In genomic region chr15:72382521-72382920, GRCm38 (mm10) we compare ENCODE assay signal across 20 mouse cellular contexts.
DNase-seq lines count a peak whose midpoint lies in the region; ATAC-seq lines count a peak whose summit lies in the region.
"Had no signal": no experiment of that assay in that cellular context is flagged by ENCODE, and none has a peak within 500 bp of the region (broad histone marks: within the 10 kb centered on the region; RNA-seq: fewer than 3 reads in every experiment).

No protein-coding gene starts in this region.

- H3K4me1 ChIP-seq in midbrain, embryonic 14.5 days (ENCODE audit: control insufficient read depth, insufficient read depth, low read length), result no peaks in the 10 kb centered on the region
- no peaks in the 10 kb centered on the region for H3K4me1 ChIP-seq in midbrain, embryonic 11.5 days (ENCODE audit: control insufficient read depth, insufficient read depth, low read length)
- no peaks in the 10 kb centered on the region for H3K4me1 ChIP-seq in forebrain, embryonic 12.5 days
- peaks cover 3% of the 10 kb centered on the region; the same call in 1 of the 2 replicates for H3K4me1 ChIP-seq in hindbrain, embryonic 14.5 days (replicated peaks; ENCODE audit: control insufficient read depth, insufficient read depth, low read length)
- no peaks in the 10 kb centered on the region for H3K4me1 ChIP-seq in neural tube, embryonic 14.5 days (ENCODE audit: control insufficient read depth, insufficient read depth, low read length)
- H3K4me1 ChIP-seq in heart, embryonic 12.5 days (replicated peaks), result no peaks in the 10 kb centered on the region
- H3K4me1 ChIP-seq: heart, embryonic 13.5 days; limb, embryonic 10.5 days; neural tube, embryonic 12.5 days; stomach, embryonic 15.5 days had no signal

- H3K27ac ChIP-seq in midbrain, embryonic 14.5 days (replicated peaks; ENCODE audit: low read depth, low read length), result 0 out of 2 replicates have a peak overlapping the region, but pooled peaks have one; percentile 14
- no peak overlapping the region for H3K27ac ChIP-seq in midbrain, embryonic 11.5 days (ENCODE audit: low read depth, low read length)
- peak overlapping the region; percentile 75 for H3K27ac ChIP-seq in forebrain, embryonic 12.5 days
- peak overlapping the region; percentile 69 for H3K27ac ChIP-seq in hindbrain, embryonic 14.5 days
- H3K27ac ChIP-seq in neural tube, embryonic 14.5 days (ENCODE audit: low read depth, low read length), result no peak overlapping the region
- H3K27ac ChIP-seq in heart, embryonic 12.5 days (ENCODE audit: poor library complexity, severe bottlenecking), result no peak overlapping the region
- H3K27ac ChIP-seq: gastrocnemius, adult 2 months; heart, embryonic 13.5 days; limb, embryonic 10.5 days; neural tube, embryonic 12.5 days; stomach, embryonic 15.5 days had no signal

- no peak overlapping the region for H3K4me3 ChIP-seq in midbrain, embryonic 14.5 days (replicated peaks; ENCODE audit: low read depth, low read length)
- H3K4me3 ChIP-seq in midbrain, embryonic 11.5 days (ENCODE audit: low read depth, low read length), result no peak overlapping the region
- H3K4me3 ChIP-seq in forebrain, embryonic 12.5 days (replicated peaks), result no peak overlapping the region
- H3K4me3 ChIP-seq in hindbrain, embryonic 14.5 days (replicated peaks; ENCODE audit: low read length), result no peak overlapping the region
- no peak overlapping the region for H3K4me3 ChIP-seq in neural tube, embryonic 14.5 days (ENCODE audit: low read depth, low read length)
- H3K4me3 ChIP-seq in heart, embryonic 12.5 days, result no peak overlapping the region
- H3K4me3 ChIP-seq: gastrocnemius, adult 2 months; heart, embryonic 13.5 days; limb, embryonic 10.5 days; neural tube, embryonic 12.5 days; stomach, embryonic 15.5 days had no signal

- ATAC-seq in midbrain, embryonic 14.5 days (ENCODE audit: low FRiP score, low TSS enrichment), result peak; percentile 34
- no peak for ATAC-seq in midbrain, embryonic 11.5 days (ENCODE audit: low FRiP score)
- peak; percentile 62; the same call in 1 of the 2 replicates for ATAC-seq in forebrain, embryonic 12.5 days (ENCODE audit: low FRiP score)
- no peak; the same call in 1 of the 2 replicates for ATAC-seq in hindbrain, embryonic 14.5 days (ENCODE audit: low FRiP score)
- ATAC-seq in neural tube, embryonic 14.5 days (ENCODE audit: low read depth), result peak; percentile 63; the same call in 1 of the 2 replicates
- ATAC-seq in heart, embryonic 12.5 days (ENCODE audit: insufficient number of reproducible peaks, low FRiP score), result no peak

- no peaks in the 10 kb centered on the region for H3K27me3 ChIP-seq in midbrain, embryonic 14.5 days (ENCODE audit: control insufficient read depth, insufficient read depth, low read length)
- no peaks in the 10 kb centered on the region for H3K27me3 ChIP-seq in midbrain, embryonic 11.5 days (ENCODE audit: control insufficient read depth, insufficient read depth, low read length)
- no peaks in the 10 kb centered on the region for H3K27me3 ChIP-seq in forebrain, embryonic 12.5 days
- no peaks in the 10 kb centered on the region for H3K27me3 ChIP-seq in hindbrain, embryonic 14.5 days (ENCODE audit: control insufficient read depth, insufficient read depth, low read length)
- no peaks in the 10 kb centered on the region for H3K27me3 ChIP-seq in neural tube, embryonic 14.5 days (ENCODE audit: control insufficient read depth, insufficient read depth, low read length)
- H3K27me3 ChIP-seq in heart, embryonic 12.5 days (replicated peaks), result no peaks in the 10 kb centered on the region
- H3K27me3 ChIP-seq: heart, embryonic 13.5 days; neural tube, embryonic 12.5 days; stomach, embryonic 15.5 days had no signal

- no peak overlapping the region for H3K4me2 ChIP-seq in midbrain, embryonic 14.5 days (ENCODE audit: low read length)
- H3K4me2 ChIP-seq in midbrain, embryonic 11.5 days, result no peak overlapping the region
- H3K4me2 ChIP-seq in forebrain, embryonic 12.5 days, result no peak overlapping the region
- H3K4me2 ChIP-seq in hindbrain, embryonic 14.5 days (replicated peaks), result no peak overlapping the region
- no peak overlapping the region for H3K4me2 ChIP-seq in neural tube, embryonic 14.5 days (ENCODE audit: low read depth, low read length)
- no peak overlapping the region for H3K4me2 ChIP-seq in heart, embryonic 12.5 days
- H3K4me2 ChIP-seq: heart, embryonic 13.5 days; neural tube, embryonic 12.5 days; stomach, embryonic 15.5 days had no signal

- H3K9ac ChIP-seq in midbrain, embryonic 14.5 days (replicated peaks; ENCODE audit: low read length), result no peak overlapping the region
- H3K9ac ChIP-seq in midbrain, embryonic 11.5 days (ENCODE audit: low read length), result no peak overlapping the region
- no peak overlapping the region for H3K9ac ChIP-seq in forebrain, embryonic 12.5 days
- no peak overlapping the region for H3K9ac ChIP-seq in hindbrain, embryonic 14.5 days
- H3K9ac ChIP-seq in neural tube, embryonic 14.5 days (replicated peaks; ENCODE audit: low read depth, low read length), result no peak overlapping the region
- H3K9ac ChIP-seq in heart, embryonic 12.5 days, result no peak overlapping the region
- H3K9ac ChIP-seq: heart, embryonic 13.5 days; neural tube, embryonic 12.5 days; stomach, embryonic 15.5 days had no signal

- no peaks in the 10 kb centered on the region for H3K9me3 ChIP-seq in midbrain, embryonic 14.5 days (ENCODE audit: control insufficient read depth, low read length)
- no peaks in the 10 kb centered on the region for H3K9me3 ChIP-seq in midbrain, embryonic 11.5 days (ENCODE audit: control insufficient read depth, low read length)
- no peaks in the 10 kb centered on the region for H3K9me3 ChIP-seq in forebrain, embryonic 12.5 days
- H3K9me3 ChIP-seq in hindbrain, embryonic 14.5 days (ENCODE audit: control insufficient read depth, low read length), result no peaks in the 10 kb centered on the region
- H3K9me3 ChIP-seq in neural tube, embryonic 14.5 days (ENCODE audit: control insufficient read depth, low read length), result no peaks in the 10 kb centered on the region
- no peaks in the 10 kb centered on the region for H3K9me3 ChIP-seq in heart, embryonic 12.5 days (replicated peaks)
- H3K9me3 ChIP-seq: heart, embryonic 13.5 days; limb, embryonic 10.5 days; neural tube, embryonic 12.5 days; stomach, embryonic 15.5 days had no signal

- 64% methylated on average over 6 of the region's 6 CpGs for WGBS in midbrain, embryonic 14.5 days
- 87% methylated on average over 6 of the region's 6 CpGs for WGBS in midbrain, embryonic 11.5 days
- 54% methylated on average over 6 of the region's 6 CpGs for WGBS in forebrain, embryonic 12.5 days
- 64% methylated on average over 6 of the region's 6 CpGs for WGBS in hindbrain, embryonic 14.5 days
- 53% methylated on average over 6 of the region's 6 CpGs for WGBS in neural tube, embryonic 14.5 days
- WGBS in heart, embryonic 12.5 days, result 74% methylated on average over 6 of the region's 6 CpGs

- H3K36me3 ChIP-seq in midbrain, embryonic 14.5 days (ENCODE audit: control insufficient read depth, insufficient read depth, low read length), result no peaks in the 10 kb centered on the region
- H3K36me3 ChIP-seq in midbrain, embryonic 11.5 days (ENCODE audit: control insufficient read depth, insufficient read depth, low read length), result no peaks in the 10 kb centered on the region
- H3K36me3 ChIP-seq in forebrain, embryonic 12.5 days (replicated peaks), result no peaks in the 10 kb centered on the region
- H3K36me3 ChIP-seq in hindbrain, embryonic 14.5 days (replicated peaks; ENCODE audit: control insufficient read depth, insufficient read depth), result no peaks in the 10 kb centered on the region
- no peaks in the 10 kb centered on the region for H3K36me3 ChIP-seq in neural tube, embryonic 14.5 days (ENCODE audit: control insufficient read depth, insufficient read depth, low read length)
- H3K36me3 ChIP-seq in heart, embryonic 12.5 days, result no peaks in the 10 kb centered on the region
- H3K36me3 ChIP-seq: heart, embryonic 13.5 days; limb, embryonic 10.5 days; neural tube, embryonic 12.5 days; stomach, embryonic 15.5 days had no signal

- peak; percentile 73 for DNase-seq in midbrain, embryonic 14.5 days
- no peak for DNase-seq in midbrain, embryonic 11.5 days (ENCODE audit: low spot score, missing footprints)
- DNase-seq in hindbrain, embryonic 14.5 days (ENCODE audit: low spot score), result peak; percentile 75
- no peak for DNase-seq in natural killer cell, adult 2 months (ENCODE audit: low spot score in 2 of 2)
- DNase-seq in c-Kit-positive CD71-positive TER-119-positive erythroid progenitor cells, embryonic 14.5 days (ENCODE audit: low spot score), result no peak
- DNase-seq: cerebellum, adult 11-12 months; cerebellum, postnatal 36 days; gastrocnemius, adult 2 months; kidney, adult 9 months; kidney, postnatal 36 days; layer of hippocampus, adult 9-11 months; lung, adult 2 months; thymus, adult 18-20 months had no signal

Comparison
In these comparisons a context has a peak if more than half of its experiments do, and no peak if none do; other contexts are left out.
1. ATAC-seq: peak in midbrain, embryonic 14.5 days (single experiment), forebrain, embryonic 12.5 days (single experiment) and neural tube, embryonic 14.5 days (single experiment); none in midbrain, embryonic 11.5 days (single experiment), hindbrain, embryonic 14.5 days (single experiment) and heart, embryonic 12.5 days (single experiment).
2. DNase-seq: peak in midbrain, embryonic 14.5 days (single experiment) and hindbrain, embryonic 14.5 days (single experiment); none in midbrain, embryonic 11.5 days (single experiment), natural killer cell, adult 2 months (0 of 2) and c-Kit-positive CD71-positive TER-119-positive erythroid progenitor cells, embryonic 14.5 days (single experiment).
3. H3K27ac ChIP-seq: peak in midbrain, embryonic 14.5 days (single experiment), forebrain, embryonic 12.5 days (single experiment) and hindbrain, embryonic 14.5 days (single experiment); none in midbrain, embryonic 11.5 days (single experiment), neural tube, embryonic 14.5 days (single experiment) and heart, embryonic 12.5 days (single experiment).